Mouse (Mus musculus) brain, adult 2 months (tissue): Measurements from ENCODE around the gene Vat1l.

Experiments used
- DNase-seq: peaks from one replicate; pipeline ENCODE4 v3.0.0; 2011; ENCODE audit warnings: low read depth, low spot score

Gene Vat1l

GRCm38 (mm10) chr8:114390465-114391254 is 185.2 kb downstream of the Vat1l start:
- DNase-seq: peak; percentile 13

GRCm38 (mm10) chr8:114398326-114398725 is 192.9 kb downstream of the Vat1l start:
- no peak for DNase-seq

DNA sequence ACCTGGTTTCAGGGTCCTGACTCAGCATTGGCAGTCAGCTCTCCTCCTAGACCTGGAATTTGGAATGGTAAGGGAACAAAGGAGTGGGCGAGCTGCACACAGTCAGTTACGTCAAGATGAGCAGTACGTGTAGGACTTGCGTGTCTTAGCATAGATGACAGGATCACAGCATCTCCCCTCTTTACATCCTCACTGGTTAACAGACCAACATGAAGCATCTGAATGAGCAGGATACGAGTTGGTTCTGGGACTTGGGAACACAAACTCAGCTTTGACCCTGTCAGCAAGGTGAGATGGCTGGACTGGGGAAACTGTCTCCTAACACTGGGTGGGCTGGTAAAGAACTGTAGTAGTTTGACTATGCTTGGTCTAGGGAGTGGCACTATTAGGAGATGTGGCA is 193.9 kb downstream of the Vat1l start:
- no peak for DNase-seq

DNA sequence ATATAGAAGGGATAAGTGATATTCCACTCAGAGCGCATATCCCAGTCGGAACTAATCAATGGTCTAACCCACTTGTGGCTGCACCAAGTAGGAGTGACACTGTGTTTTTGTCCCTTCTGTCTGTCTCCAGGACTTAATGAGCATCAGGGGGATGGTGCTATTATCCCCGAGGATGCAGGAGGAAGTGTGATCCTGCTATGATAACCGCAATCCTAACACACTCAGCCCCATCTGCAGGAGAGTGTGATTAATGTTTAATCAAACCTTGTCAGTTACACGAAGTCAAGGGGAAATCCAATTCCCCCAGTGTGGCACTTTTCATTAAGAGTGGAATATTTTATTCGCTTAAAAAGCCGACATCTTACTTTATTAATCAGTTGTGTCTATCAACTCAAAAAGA is 196.3 kb downstream of the Vat1l start:
- no peak for DNase-seq

DNA sequence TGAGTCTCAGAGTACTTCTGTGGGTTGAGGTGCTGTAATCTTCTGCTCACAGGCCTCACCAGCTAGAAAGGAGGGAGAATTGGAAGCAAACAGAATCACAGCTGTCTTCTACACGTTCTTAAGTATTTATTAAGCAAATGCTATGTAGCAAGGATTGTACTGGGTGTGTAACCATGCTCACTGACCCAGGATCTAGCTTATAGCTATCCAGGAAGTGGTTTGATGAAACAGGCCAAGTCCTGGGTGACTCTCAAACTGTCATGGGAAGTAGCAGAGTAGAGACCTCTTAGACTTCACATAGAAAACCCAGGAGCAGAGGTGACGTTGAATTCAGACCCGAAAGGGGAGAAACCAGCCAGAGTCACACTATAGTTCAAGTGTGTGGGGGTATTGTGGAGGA is 206.0 kb downstream of the Vat1l start:
- DNase-seq: no peak

DNA sequence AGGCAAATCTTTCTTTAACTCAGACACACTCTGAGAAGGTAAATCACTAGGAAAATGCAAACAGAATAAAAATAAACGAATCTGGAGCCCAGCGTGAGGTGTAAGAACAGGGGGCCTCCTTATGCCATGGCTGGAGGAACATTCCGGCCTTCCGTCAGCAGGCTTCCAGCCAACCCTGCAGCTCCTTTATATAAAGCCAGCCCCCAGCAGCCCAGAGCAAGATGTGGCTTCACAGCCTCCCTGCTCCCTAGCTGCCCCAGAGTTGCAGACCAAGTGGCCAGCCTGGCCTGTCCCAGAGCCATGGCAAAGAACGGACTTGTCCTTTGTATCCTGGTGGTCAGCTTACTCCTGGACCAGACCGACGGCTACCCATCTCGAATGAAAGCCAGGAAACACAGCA is 212.4 kb downstream of the Vat1l start, which contains the start of gene Clec3a:
TSS of gene Clec3a (plus strand) at position 301 of the 400 bp plus-strand sequence.
- DNase-seq: no peak

DNA sequence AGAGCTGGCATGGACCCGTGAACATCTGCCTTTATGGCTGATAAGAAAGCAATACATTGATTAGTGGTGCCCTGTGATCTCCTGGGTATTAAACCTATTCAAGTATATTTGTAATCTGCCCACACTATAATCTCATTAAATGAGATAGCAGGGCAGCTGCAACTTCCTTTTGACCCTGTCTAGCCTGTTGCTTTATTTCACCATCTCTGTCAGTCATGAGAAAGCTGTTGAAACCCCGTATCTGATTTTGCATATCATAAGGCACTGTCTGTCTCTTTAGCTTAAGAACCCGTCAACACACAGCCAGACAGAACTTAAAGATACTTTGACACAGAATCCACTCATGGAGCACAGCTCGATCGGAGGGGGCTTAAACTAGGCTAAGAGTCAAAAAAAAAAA is 213.1 kb downstream of the Vat1l start:
- DNase-seq: no peak

DNA sequence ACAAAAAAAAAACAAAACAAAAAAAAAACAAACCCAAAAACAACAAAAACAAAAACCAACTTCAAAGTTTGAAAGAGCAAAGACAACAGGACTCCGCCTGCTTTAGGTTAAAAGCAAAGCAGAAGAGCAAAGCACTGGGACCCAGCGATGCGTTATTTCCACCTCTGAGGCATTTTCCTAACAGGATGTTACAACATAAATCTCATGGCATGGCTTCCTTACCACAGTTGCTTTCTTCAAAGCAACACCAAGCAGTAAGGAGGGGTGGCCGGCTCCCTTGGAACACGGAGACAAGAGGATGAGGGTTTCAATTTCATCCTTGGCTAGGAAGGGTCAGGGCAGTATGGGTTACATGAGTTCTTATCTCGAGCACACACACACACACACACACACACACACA is 213.5 kb downstream of the Vat1l start:
- DNase-seq: no peak

DNA sequence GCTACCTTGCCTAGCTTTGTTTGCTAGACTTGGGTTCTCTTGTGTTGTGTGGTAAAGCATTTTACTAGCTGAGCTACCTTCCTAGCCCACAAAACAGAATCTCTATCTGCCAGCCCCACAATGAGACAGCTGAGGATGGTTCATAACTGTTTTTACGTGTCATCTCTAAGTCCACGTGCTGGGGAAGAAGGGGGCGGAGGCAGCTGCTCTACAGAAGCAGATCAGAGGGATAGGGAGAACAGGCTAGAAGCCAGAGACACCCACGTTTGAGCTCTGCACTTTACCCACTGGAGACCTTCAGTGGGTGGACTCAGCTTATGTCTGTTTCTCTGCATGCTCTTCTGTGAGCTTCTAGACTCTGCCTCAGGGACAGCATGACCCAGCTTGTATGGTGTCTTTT is 216.1 kb downstream of the Vat1l start:
- DNase-seq: peak; percentile 74
